Mouse (Mus musculus): Measurements from ENCODE around the gene Ppp1r32.

Gene Ppp1r32

GRCm38 (mm10) chr19:10458096-10458495, 24.6 kb downstream of the Ppp1r32 start:
- peak in 1 of 2 experiments; percentile 43 for DNase-seq (ENCODE audit: low spot score in 2 of 2)

GRCm38 (mm10) chr19:10457484-10457800, 25.3 kb downstream of the Ppp1r32 start:
- no peak for DNase-seq (ENCODE audit: low spot score in 2 of 2)

DNA sequence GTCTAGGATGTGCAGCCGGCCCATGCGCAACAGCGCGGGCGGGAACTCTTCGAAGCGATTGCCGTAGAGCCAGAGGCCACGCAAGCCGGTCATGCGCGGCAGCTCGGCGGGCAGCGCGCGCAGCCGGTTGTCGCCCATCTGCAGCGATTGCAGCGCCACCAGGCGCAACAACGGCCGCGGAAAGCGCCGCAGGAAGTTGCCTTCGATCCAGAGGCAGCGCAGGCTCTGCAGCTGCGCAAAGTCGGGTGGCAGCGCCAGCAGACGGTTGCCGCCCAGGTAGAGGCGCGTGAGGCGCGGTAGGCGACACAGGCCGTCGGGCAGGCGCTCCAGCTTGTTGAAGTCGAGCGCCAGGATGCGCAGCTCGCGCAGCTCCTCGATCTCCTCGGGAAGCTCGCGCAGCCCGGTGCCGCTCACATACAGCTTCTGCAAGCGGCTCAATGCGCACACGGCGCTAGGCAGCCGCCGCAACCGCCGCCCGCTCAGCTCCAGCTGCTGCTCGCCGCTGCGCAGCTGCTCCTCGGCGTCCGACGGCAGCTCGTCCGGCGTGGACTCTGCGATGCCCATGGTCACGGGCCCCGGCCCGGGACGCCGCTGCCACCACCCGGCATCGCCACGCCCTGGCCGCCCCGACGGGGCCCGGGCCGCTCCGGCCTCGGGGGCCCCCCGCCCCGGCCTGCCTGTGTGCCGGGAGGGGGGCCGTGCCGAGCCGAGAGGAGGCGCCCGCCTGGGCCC, 25.8 kb downstream of the Ppp1r32 start, which contains the start of gene Lrrc10b:
Lrrc10b (minus strand) TSS at position 722 of the 732 bp plus-strand sequence.
- peak; percentile 62 to 64 for DNase-seq (ENCODE audit: low spot score in 2 of 2)

- no peak for DNase-seq (ENCODE audit: low spot score in 2 of 2)
Measured at GRCm38 (mm10) chr19:10455437-10455806, 27.3 kb downstream of the Ppp1r32 start.

DNA sequence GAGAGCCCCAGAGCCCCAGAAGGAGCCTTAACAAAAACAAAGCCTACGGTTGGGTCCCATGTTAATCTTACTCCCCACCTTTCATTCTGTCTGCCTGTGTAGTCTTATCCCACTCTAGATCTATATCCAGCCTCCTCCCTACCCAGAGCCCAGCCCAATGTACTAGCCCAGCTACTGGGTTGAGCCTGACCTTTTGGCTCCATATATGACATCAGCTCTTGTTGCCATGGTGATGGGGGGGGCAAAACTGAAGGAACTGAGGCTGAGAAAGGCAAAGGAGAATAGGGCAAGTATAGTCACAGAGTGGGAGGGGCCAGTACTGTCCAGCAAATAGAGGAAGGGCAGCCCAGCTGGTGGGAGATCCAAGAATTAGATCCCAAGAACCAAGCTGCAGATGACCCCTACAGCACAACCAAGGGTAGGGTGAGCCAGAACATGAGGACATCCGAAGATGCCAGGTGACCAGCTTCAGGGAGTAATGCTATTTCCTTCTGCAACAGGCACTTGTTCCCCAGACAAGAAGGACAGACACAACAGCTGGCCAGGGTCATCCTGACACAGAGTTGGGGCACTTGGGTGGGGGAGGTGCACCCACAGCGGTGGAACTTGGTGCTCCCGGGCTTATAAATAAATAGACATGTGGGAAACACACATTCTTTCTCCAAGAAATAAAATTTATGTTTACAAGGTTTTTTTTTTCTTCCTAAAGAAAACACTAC, 27.9 kb downstream of the Ppp1r32 start:
- DNase-seq (ENCODE audit: low spot score in 2 of 2), result no peak

- DNase-seq (ENCODE audit: low spot score in 2 of 2), result peak in 1 of 2 experiments; percentile 61
Measured at GRCm38 (mm10) chr19:10449708-10450107, 33.0 kb downstream of the Ppp1r32 start.

DNA sequence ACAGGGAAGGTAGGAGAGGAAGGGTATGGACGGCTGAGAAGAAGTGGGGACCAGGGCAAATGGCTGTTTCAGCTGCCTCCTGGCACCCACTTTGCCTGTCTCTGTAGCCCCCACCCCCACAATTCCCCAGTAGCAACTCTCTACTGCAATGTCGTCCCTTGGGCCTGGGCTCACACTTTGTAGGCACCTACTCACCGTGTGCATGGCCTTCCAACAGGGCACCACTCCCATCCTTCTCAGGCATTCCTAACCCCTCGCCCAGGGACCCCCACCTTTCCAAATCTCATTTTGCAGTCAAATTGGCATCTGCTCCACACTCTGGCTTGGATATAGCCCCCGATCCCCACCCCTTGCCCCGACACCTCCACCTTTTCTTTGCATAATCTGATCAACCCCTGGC, 33.5 kb downstream of the Ppp1r32 start:
- no peak for DNase-seq (ENCODE audit: low spot score in 2 of 2)

GRCm38 (mm10) chr19:10448275-10448674, 34.5 kb downstream of the Ppp1r32 start:
- no peak for DNase-seq (ENCODE audit: low spot score in 2 of 2)

- DNase-seq (ENCODE audit: low spot score in 2 of 2), result no peak
Measured at GRCm38 (mm10) chr19:10444685-10445369, 37.9 kb downstream of the Ppp1r32 start.

DNA sequence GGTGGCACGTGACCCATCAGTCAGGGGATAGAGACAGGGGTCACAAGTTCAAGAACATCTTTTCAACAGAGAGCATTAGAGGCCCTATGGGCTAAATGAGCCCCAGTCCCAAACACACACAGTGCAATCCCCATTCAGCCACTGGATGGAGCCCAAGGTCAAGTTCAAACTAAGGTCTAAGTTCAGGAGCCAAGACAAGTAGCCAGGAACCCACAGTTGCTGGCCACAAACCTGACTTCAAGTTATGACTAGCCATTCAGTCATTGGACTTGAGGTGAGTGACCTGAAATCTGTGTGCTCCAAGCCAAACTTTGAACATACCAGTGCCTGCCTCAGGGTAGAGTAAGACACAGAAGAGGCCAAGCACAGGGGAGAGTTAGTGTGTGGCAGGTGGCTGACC, 45.2 kb downstream of the Ppp1r32 start:
- DNase-seq (ENCODE audit: low spot score in 2 of 2), result no peak

DNA sequence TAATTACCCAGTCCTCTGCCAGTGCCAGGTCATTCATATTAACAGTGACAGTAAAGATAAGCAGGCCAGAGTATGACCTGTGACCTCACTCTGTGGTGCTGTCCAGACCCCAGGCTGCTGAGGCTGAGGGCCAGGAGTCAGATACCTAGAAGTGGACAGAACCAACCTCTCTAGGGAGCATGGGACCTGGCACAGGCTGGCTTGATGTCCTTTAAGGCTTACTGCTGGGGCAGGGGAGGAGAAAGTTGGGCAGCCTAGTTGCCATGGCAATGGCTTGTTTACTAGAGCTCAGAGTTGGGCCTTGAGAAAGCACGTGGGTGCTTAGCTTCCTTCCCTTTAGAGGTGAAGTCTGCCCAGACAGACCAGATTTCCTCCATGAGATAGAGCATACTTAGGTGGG, 46.0 kb downstream of the Ppp1r32 start:
- DNase-seq (ENCODE audit: low spot score in 2 of 2), result no peak

DNA sequence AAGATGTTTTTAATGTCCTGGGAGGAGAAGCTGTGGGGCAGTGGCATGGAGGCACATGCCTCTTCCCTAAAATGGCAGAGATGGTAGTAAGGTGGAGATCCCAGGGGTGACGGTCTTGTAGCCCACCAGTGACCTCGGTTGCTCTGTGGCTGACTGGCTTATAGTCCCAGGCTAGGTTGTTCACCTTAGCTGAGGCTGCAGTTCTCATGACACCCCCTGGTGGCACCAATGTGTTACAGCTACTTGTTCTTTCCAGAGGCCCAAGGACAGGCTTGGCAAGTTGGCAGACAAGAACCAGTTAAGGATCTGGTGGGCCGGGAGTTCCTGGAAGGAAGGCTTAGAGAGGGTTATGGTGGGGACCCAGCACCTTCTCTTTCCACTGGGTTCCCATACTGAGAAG, 46.8 kb downstream of the Ppp1r32 start:
- DNase-seq (ENCODE audit: low spot score in 2 of 2), result peak in 1 of 2 experiments; percentile 57

GRCm38 (mm10) chr19:10434927-10435326, 47.8 kb downstream of the Ppp1r32 start:
- DNase-seq (ENCODE audit: low spot score in 2 of 2), result no peak

- peak; percentile 58 to 66 for DNase-seq (ENCODE audit: low spot score in 2 of 2)
Measured at GRCm38 (mm10) chr19:10433879-10434540, 48.7 kb downstream of the Ppp1r32 start.

- DNase-seq (ENCODE audit: low spot score in 2 of 2), result no peak
Measured at GRCm38 (mm10) chr19:10433225-10433624, 49.5 kb downstream of the Ppp1r32 start.

GRCm38 (mm10) chr19:10431841-10432240, 50.9 kb downstream of the Ppp1r32 start:
- DNase-seq (ENCODE audit: low spot score in 2 of 2), result no peak

DNA sequence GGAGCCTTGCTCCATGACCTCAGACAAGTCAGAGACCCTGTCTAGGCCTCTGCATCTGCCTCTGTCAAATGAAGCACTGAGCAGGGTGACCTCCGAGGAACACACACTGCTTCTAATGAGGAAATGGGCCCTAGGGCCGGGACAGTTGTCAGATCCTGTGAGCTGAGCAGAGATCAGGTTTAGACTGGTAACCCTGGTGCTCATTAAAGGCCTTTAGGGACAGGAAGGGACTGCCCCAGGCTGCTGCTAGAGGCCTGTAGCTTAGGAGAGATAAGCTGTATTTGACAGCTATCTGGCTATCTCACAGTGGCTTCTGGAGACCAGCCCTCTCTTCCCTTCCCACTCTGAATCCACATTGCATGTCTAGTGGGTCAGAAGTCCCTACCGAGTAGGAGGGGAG, 51.3 kb downstream of the Ppp1r32 start:
- no peak for DNase-seq (ENCODE audit: low spot score in 2 of 2)

GRCm38 (mm10) chr19:10429371-10429770, 53.4 kb downstream of the Ppp1r32 start:
- no peak for DNase-seq (ENCODE audit: low spot score in 2 of 2)

GRCm38 (mm10) chr19:10427431-10427830, 55.3 kb downstream of the Ppp1r32 start:
- DNase-seq (ENCODE audit: low spot score in 2 of 2), result no peak

GRCm38 (mm10) chr19:10426793-10427192, 55.9 kb downstream of the Ppp1r32 start:
- DNase-seq (ENCODE audit: low spot score in 2 of 2), result no peak

DNA sequence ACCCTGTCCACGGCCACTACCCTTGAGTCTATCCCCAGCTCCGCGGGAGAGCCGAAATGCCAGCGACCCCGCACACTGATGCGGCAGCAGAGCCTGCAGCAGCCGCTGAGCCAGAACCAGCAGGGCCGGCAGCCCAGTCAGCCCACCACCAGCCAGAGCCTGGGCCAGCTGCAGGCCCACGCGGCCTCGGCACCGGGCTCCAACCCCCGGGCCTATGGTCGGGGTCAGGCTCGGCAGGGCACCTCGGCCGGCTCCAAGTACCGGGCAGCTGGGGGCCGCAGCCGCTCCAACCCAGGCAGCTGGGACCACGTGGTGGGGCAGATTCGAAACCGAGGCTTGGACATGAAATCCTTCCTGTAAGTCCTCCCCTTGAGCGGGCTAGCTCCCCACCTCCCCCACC, 56.4 kb downstream of the Ppp1r32 start:
- DNase-seq (ENCODE audit: low spot score in 2 of 2), result no peak
